Mouse (Mus musculus): ENCODE measurements around the gene Herc1.
A peak's percentile ranks its signal among the peaks of the same experiment; 100 is the strongest.

Herc1 gene

GRCm38 (mm10) chr9:66503879-66504411 is 153.7 kb downstream of the Herc1 start:
- peaks cover 4% of the 10 kb centered on the region; the same call in 1 of the 2 replicates for H3K36me3 ChIP-seq (ENCODE audit: control insufficient read depth, insufficient read depth, low read length, poor library complexity, severe bottlenecking)
- no peaks in the 10 kb centered on the region for H3K27me3 ChIP-seq (ENCODE audit: control insufficient read depth, insufficient read depth, low read length, poor library complexity, severe bottlenecking)
- peak; percentile 34 for DNase-seq (ENCODE audit: low read depth, low spot score)

- H3K27me3 ChIP-seq (ENCODE audit: control insufficient read depth, insufficient read depth, low read length, poor library complexity, severe bottlenecking), result no peaks in the 10 kb centered on the region
- H3K36me3 ChIP-seq (ENCODE audit: control insufficient read depth, insufficient read depth, low read length, poor library complexity, severe bottlenecking), result peaks cover 4% of the 10 kb centered on the region; the same call in 1 of the 2 replicates
- no peak for DNase-seq (ENCODE audit: low read depth, low spot score)
Observed at GRCm38 (mm10) chr9:66504518-66504917, 154.3 kb downstream of the Herc1 start.

GRCm38 (mm10) chr9:66505141-66505917 is 155.1 kb downstream of the Herc1 start:
- no peak for DNase-seq (ENCODE audit: low read depth, low spot score)
- H3K36me3 ChIP-seq (ENCODE audit: control insufficient read depth, insufficient read depth, low read length, poor library complexity, severe bottlenecking), result peaks cover 4% of the 10 kb centered on the region; the same call in 1 of the 2 replicates
- H3K27me3 ChIP-seq (ENCODE audit: control insufficient read depth, insufficient read depth, low read length, poor library complexity, severe bottlenecking), result no peaks in the 10 kb centered on the region

- H3K27me3 ChIP-seq (ENCODE audit: control insufficient read depth, insufficient read depth, low read length, poor library complexity, severe bottlenecking), result no peaks in the 10 kb centered on the region
- peaks cover 2% of the 10 kb centered on the region; the same call in 1 of the 2 replicates for H3K36me3 ChIP-seq (ENCODE audit: control insufficient read depth, insufficient read depth, low read length, poor library complexity, severe bottlenecking)
- DNase-seq (ENCODE audit: low read depth, low spot score), result no peak
Observed at GRCm38 (mm10) chr9:66506011-66506410, 155.8 kb downstream of the Herc1 start.

- Histone ChIP-seq H3K36me3 (ENCODE audit: control insufficient read depth, insufficient read depth, low read length, poor library complexity, severe bottlenecking) (peaks cover 2% of the 10 kb centered on the region; the same call in 1 of the 2 replicates), H3K27me3 (ENCODE audit: control insufficient read depth, insufficient read depth, low read length, poor library complexity, severe bottlenecking) (no peaks in the 10 kb centered on the region)
- no peak for DNase-seq (ENCODE audit: low read depth, low spot score)
Observed at GRCm38 (mm10) chr9:66506424-66506823, 156.2 kb downstream of the Herc1 start.

GRCm38 (mm10) chr9:66507684-66508083 is 157.4 kb downstream of the Herc1 start:
- no peaks in the 10 kb centered on the region for H3K27me3 ChIP-seq (ENCODE audit: control insufficient read depth, insufficient read depth, low read length, poor library complexity, severe bottlenecking)
- H3K36me3 ChIP-seq (ENCODE audit: control insufficient read depth, insufficient read depth, low read length, poor library complexity, severe bottlenecking), result peaks cover 1% of the 10 kb centered on the region; the same call in 1 of the 2 replicates
- DNase-seq (ENCODE audit: low read depth, low spot score), result no peak

GRCm38 (mm10) chr9:66508890-66509399 is 158.7 kb downstream of the Herc1 start:
- Histone ChIP-seq H3K36me3 (ENCODE audit: control insufficient read depth, insufficient read depth, low read length, poor library complexity, severe bottlenecking) (no peaks in the 10 kb centered on the region; the same call in 1 of the 2 replicates), H3K27me3 (ENCODE audit: control insufficient read depth, insufficient read depth, low read length, poor library complexity, severe bottlenecking) (no peaks in the 10 kb centered on the region)
- no peak for DNase-seq (ENCODE audit: low read depth, low spot score)

- H3K27me3 ChIP-seq (ENCODE audit: control insufficient read depth, insufficient read depth, low read length, poor library complexity, severe bottlenecking), result no peaks in the 10 kb centered on the region
- peak; percentile 47 for DNase-seq (ENCODE audit: low read depth, low spot score)
- no peaks in the 10 kb centered on the region; the same call in 1 of the 2 replicates for H3K36me3 ChIP-seq (ENCODE audit: control insufficient read depth, insufficient read depth, low read length, poor library complexity, severe bottlenecking)
Observed at GRCm38 (mm10) chr9:66510351-66510841, 160.1 kb downstream of the Herc1 start.

GRCm38 (mm10) chr9:66510944-66511343 is 160.7 kb downstream of the Herc1 start:
- H3K27me3 ChIP-seq (ENCODE audit: control insufficient read depth, insufficient read depth, low read length, poor library complexity, severe bottlenecking), result no peaks in the 10 kb centered on the region
- no peaks in the 10 kb centered on the region; the same call in 1 of the 2 replicates for H3K36me3 ChIP-seq (ENCODE audit: control insufficient read depth, insufficient read depth, low read length, poor library complexity, severe bottlenecking)
- peak; percentile 18 for DNase-seq (ENCODE audit: low read depth, low spot score)

- peak; percentile 90 for DNase-seq (ENCODE audit: low read depth, low spot score)
- H3K36me3 ChIP-seq (ENCODE audit: control insufficient read depth, insufficient read depth, low read length, poor library complexity, severe bottlenecking), result peaks cover 3% of the 10 kb centered on the region; the same call in 1 of the 2 replicates
- no peaks in the 10 kb centered on the region for H3K27me3 ChIP-seq (ENCODE audit: control insufficient read depth, insufficient read depth, low read length, poor library complexity, severe bottlenecking)
Observed at GRCm38 (mm10) chr9:66511580-66512350, 161.5 kb downstream of the Herc1 start.

GRCm38 (mm10) chr9:66512351-66512671 is 162.1 kb downstream of the Herc1 start:
- Histone ChIP-seq H3K27me3 (ENCODE audit: control insufficient read depth, insufficient read depth, low read length, poor library complexity, severe bottlenecking) (no peaks in the 10 kb centered on the region), H3K36me3 (ENCODE audit: control insufficient read depth, insufficient read depth, low read length, poor library complexity, severe bottlenecking) (peaks cover 3% of the 10 kb centered on the region; the same call in 1 of the 2 replicates)
- peak; percentile 78 for DNase-seq (ENCODE audit: low read depth, low spot score)

- Histone ChIP-seq H3K27me3 (ENCODE audit: control insufficient read depth, insufficient read depth, low read length, poor library complexity, severe bottlenecking) (no peaks in the 10 kb centered on the region), H3K36me3 (ENCODE audit: control insufficient read depth, insufficient read depth, low read length, poor library complexity, severe bottlenecking) (peaks cover 3% of the 10 kb centered on the region; the same call in 1 of the 2 replicates)
- peak; percentile 47 for DNase-seq (ENCODE audit: low read depth, low spot score)
Observed at GRCm38 (mm10) chr9:66513150-66513549, 162.9 kb downstream of the Herc1 start.

- Histone ChIP-seq H3K36me3 (ENCODE audit: control insufficient read depth, insufficient read depth, low read length, poor library complexity, severe bottlenecking) (peaks cover 3% of the 10 kb centered on the region; the same call in 1 of the 2 replicates), H3K27me3 (ENCODE audit: control insufficient read depth, insufficient read depth, low read length, poor library complexity, severe bottlenecking) (no peaks in the 10 kb centered on the region)
- DNase-seq (ENCODE audit: low read depth, low spot score), result no peak
Observed at GRCm38 (mm10) chr9:66513661-66514255, 163.5 kb downstream of the Herc1 start.

- peaks cover 7% of the 10 kb centered on the region for H3K36me3 ChIP-seq (ENCODE audit: control insufficient read depth, insufficient read depth, low read length, poor library complexity, severe bottlenecking)
- DNase-seq (ENCODE audit: low read depth, low spot score), result peak; percentile 56
- H3K27me3 ChIP-seq (ENCODE audit: control insufficient read depth, insufficient read depth, low read length, poor library complexity, severe bottlenecking), result no peaks in the 10 kb centered on the region
Observed at GRCm38 (mm10) chr9:66514256-66514770, 164.1 kb downstream of the Herc1 start, which contains the start of gene Fbxl22. Gene Fbxl22, minus strand, starts transcription at chr9:66514593.
